Comparison of ENCODE assay signal across 9 mouse cellular contexts in genomic region chr13:109548263-109548662, GRCm38 (mm10).
DNase-seq lines count a peak whose midpoint lies in the region; ATAC-seq and TF ChIP-seq lines count a peak whose summit lies in the region.
"Had no signal": no experiment of that assay in that cellular context is flagged by ENCODE, and none has a peak within 500 bp of the region (broad histone marks: within the 10 kb centered on the region; RNA-seq: fewer than 3 reads in every experiment).

No protein-coding gene starts in this region.

- no peak for DNase-seq in gastrocnemius, adult 2 months
- DNase-seq in gastrocnemius, postnatal 10 days: no peak
- DNase-seq in lung, postnatal 10 days: peak; percentile 21
- DNase-seq in lung, postnatal 14 days: no peak
- peak; percentile 26 for DNase-seq in MN1 (ENCODE audit: low spot score)
- peak; percentile 60 for DNase-seq in naive thymus-derived CD4-positive, alpha-beta T cell, adult 2 months (ENCODE audit: low read depth)
- DNase-seq in frontal cortex, postnatal 36 days (ENCODE audit: low spot score in 2 of 2): no peak

- H3K27ac ChIP-seq in gastrocnemius, adult 2 months: no peak overlapping the region
- H3K27ac ChIP-seq: embryonic facial prominence, embryonic 13.5 days had no signal

- ATAC-seq in inflammation-experienced regulatory T-cells, adult 6 months: no peak

- no peak overlapping the region for H3K4me3 ChIP-seq in gastrocnemius, adult 2 months
- H3K4me3 ChIP-seq: embryonic facial prominence, embryonic 13.5 days had no signal

- intact Hi-C loops in gastrocnemius, adult 2 months (cut with DNase I): loop anchor here (10.0 kb wide), 1 partner anchor 103 kb away; no protein-coding TSS in a partner anchor

- peak; percentile 59 for TF ChIP-seq CTCF in gastrocnemius, adult 2 months (IDR thresholded peaks at IDR 0.05)

Comparison
In these comparisons a context has a peak if more than half of its experiments do, and no peak if none do; other contexts are left out.
1. DNase-seq: peak in lung, postnatal 10 days (single experiment), MN1 (single experiment) and naive thymus-derived CD4-positive, alpha-beta T cell, adult 2 months (single experiment); none in gastrocnemius, adult 2 months (single experiment), gastrocnemius, postnatal 10 days (single experiment), lung, postnatal 14 days (single experiment) and frontal cortex, postnatal 36 days (0 of 2).